Mouse (Mus musculus): ENCODE results near the gene Katna1. TPM values are rescaled to one million over a fixed set of nuclear protein-coding genes. Genes with fewer than 3 reads are reported as not detected.
A peak's percentile ranks its signal among the peaks of the same experiment; 100 is the strongest.

Katna1 gene
- total RNA-seq, 1 experiment from 2014 or later, result 57.5 TPM

- ATAC-seq (replicated peaks in 1 of 2; ENCODE audit: insufficient read depth in 1 of 2, low FRiP score in 2 of 2, low TSS enrichment in 1 of 2, low read depth in 1 of 2, poor library complexity in 2 of 2, severe bottlenecking in 2 of 2), result no peak
Measured at GRCm38 (mm10) chr10:7757544-7757943, 31.7 kb downstream of the Katna1 start.

GRCm38 (mm10) chr10:7772346-7772745 is 46.5 kb downstream of the Katna1 start:
- no peak for ATAC-seq (replicated peaks in 1 of 2; ENCODE audit: insufficient read depth in 1 of 2, low FRiP score in 2 of 2, low TSS enrichment in 1 of 2, low read depth in 1 of 2, poor library complexity in 2 of 2, severe bottlenecking in 2 of 2)

GRCm38 (mm10) chr10:7772769-7773168 is 47.0 kb downstream of the Katna1 start:
- ATAC-seq (replicated peaks in 1 of 2; ENCODE audit: insufficient read depth in 1 of 2, low FRiP score in 2 of 2, low TSS enrichment in 1 of 2, low read depth in 1 of 2, poor library complexity in 2 of 2, severe bottlenecking in 2 of 2), result no peak

- no peak for ATAC-seq (replicated peaks in 1 of 2; ENCODE audit: insufficient read depth in 1 of 2, low FRiP score in 2 of 2, low TSS enrichment in 1 of 2, low read depth in 1 of 2, poor library complexity in 2 of 2, severe bottlenecking in 2 of 2)
Measured at GRCm38 (mm10) chr10:7775421-7775820, 49.6 kb downstream of the Katna1 start.

DNA sequence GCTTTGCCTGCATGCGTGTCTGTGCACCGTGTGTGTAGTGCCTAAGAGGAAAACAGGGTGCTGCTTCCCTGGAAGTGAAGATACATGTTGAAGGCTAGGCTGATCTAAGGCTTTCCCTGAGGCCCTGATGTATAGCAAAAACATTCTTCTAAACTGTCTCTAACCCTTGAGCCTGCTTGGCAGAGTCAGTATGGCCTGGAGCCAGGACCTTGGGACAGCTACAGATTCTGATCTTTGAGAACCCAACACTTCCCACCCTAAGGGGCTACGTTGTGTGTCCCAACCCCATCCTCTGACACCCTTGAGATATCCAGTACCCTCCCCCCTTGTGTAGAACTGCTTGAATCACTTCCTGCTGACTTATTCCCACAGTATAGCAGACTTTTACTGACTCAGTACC is 52.6 kb downstream of the Katna1 start:
- no peak for ATAC-seq (replicated peaks in 1 of 2; ENCODE audit: insufficient read depth in 1 of 2, low FRiP score in 2 of 2, low TSS enrichment in 1 of 2, low read depth in 1 of 2, poor library complexity in 2 of 2, severe bottlenecking in 2 of 2)

DNA sequence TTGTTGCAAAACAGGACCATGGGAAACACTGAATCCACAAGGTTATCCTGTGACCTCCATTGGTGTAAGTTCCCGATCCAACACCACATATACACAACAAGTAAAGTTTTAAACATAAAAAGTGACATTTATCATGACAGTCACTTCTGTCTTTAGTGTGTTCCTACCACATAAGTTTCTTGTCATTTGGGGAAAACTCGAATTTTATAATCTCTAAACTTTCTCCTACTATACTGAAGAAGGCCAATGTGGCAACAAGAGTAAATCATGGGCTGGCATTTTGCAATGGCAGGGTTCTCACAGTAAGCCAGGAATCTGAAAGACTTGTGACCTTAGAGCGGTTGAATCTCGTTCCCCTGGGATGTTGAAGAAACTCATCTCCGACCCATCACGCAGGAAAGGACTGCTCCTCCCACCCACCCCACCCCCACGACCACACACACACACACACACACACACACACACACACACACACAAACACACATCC is 54.0 kb downstream of the Katna1 start:
- ATAC-seq (replicated peaks in 1 of 2; ENCODE audit: insufficient read depth in 1 of 2, low FRiP score in 2 of 2, low TSS enrichment in 1 of 2, low read depth in 1 of 2, poor library complexity in 2 of 2, severe bottlenecking in 2 of 2), result no peak

DNA sequence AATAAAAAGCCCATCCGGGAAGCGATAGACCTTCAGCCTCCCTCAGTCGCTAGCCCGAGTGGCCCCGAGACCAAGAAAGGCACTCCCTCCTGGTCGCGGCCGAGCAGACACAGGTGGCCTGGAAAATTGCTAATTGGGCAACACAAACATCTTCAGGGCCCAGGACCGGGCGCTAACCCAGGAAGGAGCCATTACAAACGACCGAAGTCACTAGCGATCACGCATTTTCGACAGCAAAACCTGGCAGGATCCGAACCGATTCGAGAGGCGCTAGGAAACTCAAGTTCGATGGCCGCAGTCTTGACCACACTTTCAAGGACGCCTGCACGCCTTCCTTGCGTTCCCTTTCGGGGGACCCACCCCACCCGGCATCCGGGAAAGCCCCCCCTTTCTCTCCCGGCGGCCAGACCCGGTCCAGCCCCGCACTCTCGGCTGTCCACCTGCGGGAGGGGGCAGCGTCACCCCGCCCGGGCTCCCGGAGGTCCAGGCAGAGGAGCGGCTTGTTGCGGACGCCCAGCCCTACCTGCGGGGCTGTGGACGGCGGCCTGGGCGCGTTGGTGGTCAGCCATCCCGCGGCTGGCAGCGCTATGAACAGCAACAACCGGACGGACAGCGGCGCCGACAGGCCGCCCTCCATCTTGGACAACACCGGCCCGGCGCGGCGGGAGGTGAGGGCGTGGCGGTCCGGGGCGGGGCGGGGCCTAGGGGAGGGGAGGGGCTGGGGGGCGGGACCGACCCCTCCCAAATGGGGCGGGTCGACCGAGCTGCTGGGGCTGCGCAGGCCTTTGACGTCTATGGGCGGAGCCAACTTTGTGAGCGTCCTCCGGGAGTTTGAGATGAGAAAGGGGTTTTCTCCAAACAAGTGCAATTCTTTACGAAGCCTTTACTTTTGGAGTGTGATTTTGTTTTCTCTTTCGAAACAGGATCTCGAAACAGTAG is 54.7 kb downstream of the Katna1 start:
- peak; percentile 90 to 97 for ATAC-seq (replicated peaks in 1 of 2; ENCODE audit: insufficient read depth in 1 of 2, low FRiP score in 2 of 2, low TSS enrichment in 1 of 2, low read depth in 1 of 2, poor library complexity in 2 of 2, severe bottlenecking in 2 of 2)

DNA sequence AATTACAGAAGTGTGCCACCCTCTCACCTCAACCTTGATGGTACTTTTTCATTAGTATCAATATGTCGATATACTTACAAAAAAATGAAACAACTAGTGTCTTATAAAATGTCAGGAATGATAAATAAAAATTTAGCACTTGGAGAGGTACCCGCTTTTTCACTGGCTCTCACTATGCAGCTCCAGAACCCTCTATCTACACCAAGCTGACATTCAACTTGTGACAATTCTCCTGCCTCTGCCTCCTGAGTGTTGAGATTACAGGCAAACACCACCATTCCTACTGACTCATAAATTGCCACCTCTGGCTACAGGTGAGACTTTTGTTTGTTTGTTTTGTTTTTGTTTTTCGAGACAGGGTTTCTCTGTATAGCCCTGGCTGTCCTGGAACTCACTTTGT is 55.4 kb downstream of the Katna1 start:
- ATAC-seq (replicated peaks in 1 of 2; ENCODE audit: insufficient read depth in 1 of 2, low FRiP score in 2 of 2, low TSS enrichment in 1 of 2, low read depth in 1 of 2, poor library complexity in 2 of 2, severe bottlenecking in 2 of 2), result no peak

DNA sequence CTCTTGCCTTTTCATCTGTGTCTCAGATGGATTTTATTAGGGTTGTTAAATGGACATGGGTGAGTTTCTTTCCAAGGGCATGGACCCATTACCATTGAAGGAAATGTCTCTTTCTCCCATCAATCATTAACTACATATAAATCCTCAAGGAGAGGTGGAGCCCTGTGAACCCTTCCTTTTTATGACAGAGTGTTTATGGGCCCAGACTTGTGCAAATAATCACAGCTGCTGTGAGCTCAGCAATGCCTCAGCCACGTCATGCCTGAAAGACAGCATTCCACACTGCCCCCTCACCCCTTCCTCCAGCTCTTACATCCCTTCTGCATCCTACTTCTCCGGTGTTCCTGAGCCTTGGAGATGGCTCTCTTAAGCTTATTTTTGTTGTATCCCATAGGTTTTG is 61.5 kb downstream of the Katna1 start:
- no peak for ATAC-seq (replicated peaks in 1 of 2; ENCODE audit: insufficient read depth in 1 of 2, low FRiP score in 2 of 2, low TSS enrichment in 1 of 2, low read depth in 1 of 2, poor library complexity in 2 of 2, severe bottlenecking in 2 of 2)

DNA sequence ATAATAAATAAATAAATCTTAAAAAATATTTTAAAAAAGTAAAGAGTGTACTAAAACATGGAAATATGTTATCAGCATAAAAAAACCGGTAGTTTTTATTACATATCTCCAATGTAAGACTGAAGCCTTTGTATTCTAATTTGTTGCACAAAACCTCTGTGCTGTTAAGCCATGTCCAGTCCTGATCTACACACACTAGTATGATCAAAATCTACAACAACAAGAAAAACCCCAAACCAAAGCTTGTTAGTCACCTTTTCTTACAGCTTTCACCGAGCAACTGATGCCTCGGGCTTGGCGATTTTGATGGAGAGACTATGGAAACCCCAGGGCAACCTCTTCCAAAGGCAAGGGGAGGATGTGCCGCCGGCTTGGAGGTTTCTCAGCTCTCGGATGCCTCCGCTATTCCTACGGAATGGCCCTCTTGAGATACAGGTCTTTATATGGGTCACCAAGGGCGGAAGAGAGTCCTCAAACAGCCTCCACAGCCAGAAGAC is 66.5 kb downstream of the Katna1 start:
- ATAC-seq (replicated peaks in 1 of 2; ENCODE audit: insufficient read depth in 1 of 2, low FRiP score in 2 of 2, low TSS enrichment in 1 of 2, low read depth in 1 of 2, poor library complexity in 2 of 2, severe bottlenecking in 2 of 2), result peak; percentile 25 to 61; a peak in 2 of 4 replicates

DNA sequence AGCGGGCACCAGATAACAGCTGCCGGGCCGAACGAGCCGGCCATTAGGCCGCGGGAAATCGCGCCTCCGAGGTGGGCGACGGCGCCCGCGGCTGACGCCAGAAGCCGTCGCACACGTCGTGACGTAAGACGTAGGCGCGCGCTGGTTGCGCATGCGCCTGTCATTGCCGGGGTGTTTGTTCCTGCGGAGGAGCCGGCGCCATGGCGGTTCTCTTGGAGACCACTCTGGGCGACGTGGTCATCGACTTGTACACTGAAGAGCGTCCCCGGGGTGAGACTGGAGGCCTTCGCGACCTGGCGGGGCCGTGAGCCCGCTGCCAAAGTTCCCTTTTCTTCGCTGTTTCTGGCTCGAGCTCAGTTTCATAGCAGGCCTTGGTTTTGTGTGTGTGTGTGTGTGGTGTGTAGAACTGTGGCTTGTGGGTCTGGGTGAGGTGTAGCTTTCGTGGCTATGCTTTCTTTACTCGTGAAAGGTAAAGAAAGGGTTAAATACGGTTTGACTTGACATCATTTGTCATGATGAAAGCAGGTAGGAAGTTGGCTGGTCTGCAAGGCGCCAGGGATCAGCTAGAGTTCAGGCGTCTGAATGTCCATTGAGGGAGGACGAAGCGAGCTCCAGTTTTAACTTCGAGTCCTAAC is 67.1 kb downstream of the Katna1 start, which contains the start of the genes Ginm1 and Ppil4:
Gene Ginm1 (minus strand): TSS at position 74 of the 635 bp plus-strand sequence.
Gene Ppil4 (plus strand): TSS at position 141 of the 635 bp plus-strand sequence.
- peak; percentile 96 to 97 for ATAC-seq (replicated peaks in 1 of 2; ENCODE audit: insufficient read depth in 1 of 2, low FRiP score in 2 of 2, low TSS enrichment in 1 of 2, low read depth in 1 of 2, poor library complexity in 2 of 2, severe bottlenecking in 2 of 2)

DNA sequence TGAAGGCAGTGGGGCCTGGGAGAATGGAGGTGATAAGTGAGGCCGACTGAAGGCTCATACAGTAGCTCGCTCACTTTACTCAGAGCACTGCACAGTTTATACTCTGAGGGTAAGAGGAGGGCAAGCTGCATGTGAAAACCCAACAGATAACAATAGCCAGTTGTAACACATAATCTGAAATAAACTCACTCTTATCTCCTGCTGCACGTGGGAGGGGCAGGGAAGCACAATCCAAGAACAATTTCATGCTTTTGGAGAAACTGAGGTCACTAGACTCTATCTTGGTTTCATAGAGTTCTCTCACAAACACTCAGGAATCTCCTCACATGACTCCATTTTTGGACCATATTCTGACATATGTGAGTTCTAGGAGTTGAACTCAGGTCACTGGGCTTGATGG is 75.5 kb downstream of the Katna1 start:
- ATAC-seq (replicated peaks in 1 of 2; ENCODE audit: insufficient read depth in 1 of 2, low FRiP score in 2 of 2, low TSS enrichment in 1 of 2, low read depth in 1 of 2, poor library complexity in 2 of 2, severe bottlenecking in 2 of 2), result no peak

DNA sequence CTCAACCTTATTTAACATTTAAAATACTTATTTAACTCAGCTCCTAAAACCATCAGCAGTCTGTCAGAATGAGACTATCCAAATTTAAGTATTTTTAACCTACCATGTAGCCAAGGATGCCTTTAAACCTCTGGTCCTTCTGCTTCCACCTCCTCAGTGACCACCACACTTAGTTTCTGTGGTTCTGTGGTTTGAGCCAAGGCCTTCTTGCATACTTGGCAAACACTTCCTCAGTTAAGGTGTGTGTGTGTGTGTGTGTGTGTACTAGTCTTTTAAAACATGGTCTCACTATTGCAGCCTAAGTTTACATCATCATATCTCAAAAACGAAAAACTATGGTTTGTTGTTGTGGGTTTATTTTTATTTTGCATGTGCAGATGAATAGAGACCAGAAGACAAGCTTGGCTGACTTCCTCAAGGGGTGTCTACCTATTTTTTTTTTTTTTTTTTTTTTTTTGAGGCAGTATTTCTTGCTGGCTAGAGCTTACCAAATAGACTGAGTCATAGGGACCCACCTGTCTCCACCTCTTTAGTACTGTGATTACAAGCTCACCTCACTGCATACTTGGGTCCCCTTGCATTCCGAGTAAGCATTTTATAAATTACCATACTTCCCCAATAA is 76.8 kb downstream of the Katna1 start:
- peak; percentile 21 to 22; a peak in 1 of 4 replicates for ATAC-seq (replicated peaks in 1 of 2; ENCODE audit: insufficient read depth in 1 of 2, low FRiP score in 2 of 2, low TSS enrichment in 1 of 2, low read depth in 1 of 2, poor library complexity in 2 of 2, severe bottlenecking in 2 of 2)

DNA sequence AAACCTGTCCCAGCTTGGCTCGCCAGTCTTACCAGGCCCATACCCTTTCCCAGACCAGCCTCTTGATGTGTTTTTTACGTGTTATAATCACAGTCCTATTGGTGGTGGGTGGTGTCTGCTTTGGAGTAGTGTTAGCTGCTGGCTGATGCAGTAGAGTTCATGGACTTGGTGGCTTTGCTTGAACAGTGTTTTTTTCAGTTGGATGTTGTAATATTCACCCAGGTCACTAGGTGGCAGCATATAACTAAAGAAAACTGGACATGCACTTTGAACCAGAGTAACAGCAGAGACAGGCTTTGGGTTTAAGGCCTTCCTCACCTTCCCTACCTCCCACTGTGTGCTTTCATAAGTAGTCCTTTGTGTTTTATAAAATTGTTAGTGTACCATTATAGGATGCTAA is 84.1 kb downstream of the Katna1 start:
- peak; percentile 53 to 85 for ATAC-seq (replicated peaks in 1 of 2; ENCODE audit: insufficient read depth in 1 of 2, low FRiP score in 2 of 2, low TSS enrichment in 1 of 2, low read depth in 1 of 2, poor library complexity in 2 of 2, severe bottlenecking in 2 of 2)

Data from hematopoietic stem cell, adult 5-6 weeks (primary cell).